Mouse (Mus musculus) forebrain, embryonic 11.5 days (tissue): ENCODE results near the gene Tnc. TPM values are rescaled to one million over a fixed set of nuclear protein-coding genes. Genes with fewer than 3 reads are reported as not detected.

Source experiments
- ATAC-seq: fragments of 200-750 bp; cut with Nextera tagmentation; replicated peaks from 2 replicates; pipeline ENCODE4 v1.8.0; 2017; ENCODE audit warnings: moderate TSS enrichment; ENCODE audit not compliant: low FRiP score
- DNase-seq: peaks from one replicate; pipeline ENCODE4 v3.0.0-alpha.2; 2017; ENCODE audit warnings: low spot score
- H3K27ac ChIP-seq: fragments of 300-500 bp; sonication (generic); 2 replicates; pipeline ENCODE4 v1.5.1; 2014; ENCODE audit warnings: low read depth, low read length
- H3K27me3 ChIP-seq: fragments of 300-500 bp; sonication (generic); 2 replicates; pipeline ENCODE4 v1.6.1; 2014; ENCODE audit warnings: mild to moderate bottlenecking, low read length, mixed read lengths; ENCODE audit not compliant: control insufficient read depth, insufficient read depth
- H3K36me3 ChIP-seq: fragments of 300-500 bp; sonication (generic); 2 replicates; pipeline ENCODE4 v1.6.1; 2014; ENCODE audit warnings: mild to moderate bottlenecking, low read length, moderate library complexity, mixed read lengths; ENCODE audit not compliant: control insufficient read depth, insufficient read depth
- H3K4me1 ChIP-seq: fragments of 300-500 bp; sonication (generic); replicated peaks from 2 replicates; pipeline ENCODE4 v1.6.1; 2014; ENCODE audit warnings: low read length, mixed read lengths; ENCODE audit not compliant: control insufficient read depth, insufficient read depth
- H3K4me2 ChIP-seq: fragments of 300-500 bp; sonication (generic); 2 replicates; pipeline ENCODE4 v1.6.1; 2014; ENCODE audit warnings: low read depth, mild to moderate bottlenecking, low read length, moderate library complexity, mixed read lengths; ENCODE audit not compliant: severe bottlenecking
- H3K4me3 ChIP-seq: fragments of 300-500 bp; sonication (generic); 2 replicates; pipeline ENCODE4 v1.5.1; 2014; ENCODE audit warnings: low read depth, low read length
- H3K9ac ChIP-seq: fragments of 300-500 bp; sonication (generic); 2 replicates; pipeline ENCODE4 v1.6.1; 2014; ENCODE audit warnings: low read length
- H3K9me3 ChIP-seq: fragments of 300-500 bp; sonication (generic); 2 replicates; pipeline ENCODE4 v1.6.1; 2016; ENCODE audit warnings: low read length, mixed read lengths; ENCODE audit not compliant: control insufficient read depth
- WGBS: fragments of 180-500 bp; shearing (Covaris S2); extraction: QIAGEN DNeasy Blood & Tissue Kit; methylation state at CpG from one replicate; pipeline ENCODE4 v1.1.7; 2014; 5-methylcytosine and 5-hydroxymethylcytosine counted together
- polyA plus RNA-seq: library from polyadenylated mRNA; unstranded; fragments of >200 nt; fragmentation: Nextera tagmentation; extraction: Ambion mirVana; gene quantifications from 2 replicates; pipeline ENCODE4 v1.2.1, GENCODE M21; 2014

Tnc gene
- polyA plus RNA-seq, 1 experiment from 2014 or later = 5.4 TPM

DNA sequence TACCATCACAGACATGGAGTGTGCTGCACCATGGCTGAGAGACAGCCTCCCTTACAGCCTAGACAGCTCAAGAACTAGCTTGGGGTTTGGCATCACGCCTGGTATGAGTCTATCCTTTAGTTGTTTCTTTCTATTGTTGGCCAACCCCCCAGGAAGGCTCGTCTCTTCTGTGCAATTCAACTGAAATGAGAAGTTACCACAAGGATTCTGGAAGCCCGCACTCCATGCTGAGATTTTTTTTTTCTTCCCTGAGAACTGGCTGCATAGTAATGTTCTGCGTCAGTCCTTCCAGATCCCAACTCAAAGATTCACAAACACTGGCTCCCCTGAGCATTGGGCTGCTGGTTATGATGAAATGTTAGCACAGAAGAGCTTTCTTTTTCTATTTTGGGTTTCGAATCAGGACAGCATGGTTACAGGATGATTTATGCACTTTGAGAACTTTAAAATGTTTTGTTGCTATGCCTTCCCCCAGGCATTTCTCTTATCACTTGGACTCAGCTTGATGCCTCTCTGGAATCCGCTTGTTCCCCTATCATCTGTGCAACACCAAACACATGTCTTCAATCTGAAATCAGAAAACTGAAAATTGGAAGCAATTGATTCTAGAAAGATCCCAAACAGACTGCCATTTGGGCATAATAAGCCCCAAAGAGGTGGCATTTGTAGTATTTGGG lies 29.7 kb upstream of the Tnc start:
- ATAC-seq (no peak), DNase-seq (no peak)
- H3K9ac ChIP-seq = no peak overlapping the region
- 79% methylated on average over 6 of the region's 6 CpGs for WGBS
- no peaks in the 10 kb centered on the region for H3K4me1 ChIP-seq
- H3K4me3 ChIP-seq = no peak overlapping the region
- no peaks in the 10 kb centered on the region for H3K27me3 ChIP-seq
- H3K9me3 ChIP-seq = no peaks in the 10 kb centered on the region
- no peaks in the 10 kb centered on the region for H3K36me3 ChIP-seq
- H3K4me2 ChIP-seq = no peak overlapping the region
- no peak overlapping the region for H3K27ac ChIP-seq

DNA sequence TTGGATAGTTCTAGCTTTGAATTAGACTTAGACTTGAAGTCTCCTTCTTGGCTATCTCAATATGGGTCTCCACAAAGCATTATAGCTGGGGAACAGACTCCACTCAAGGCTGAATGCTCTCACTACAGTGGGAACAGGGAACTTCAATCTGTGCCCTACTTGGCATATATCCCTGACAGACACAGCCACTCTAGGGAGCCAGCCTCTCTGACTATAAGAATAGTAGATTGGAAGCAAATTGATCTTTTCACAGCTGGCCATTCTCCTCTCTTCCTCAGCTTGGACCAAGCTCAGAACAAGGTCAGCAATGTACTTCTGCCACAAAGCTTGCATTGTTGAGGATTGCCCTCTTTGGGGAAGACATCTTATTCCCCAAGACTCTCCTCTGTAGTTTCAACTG lies 27.9 kb upstream of the Tnc start:
- Histone ChIP-seq H3K27ac (no peak overlapping the region), H3K4me2 (no peak overlapping the region), H3K36me3 (no peaks in the 10 kb centered on the region), H3K4me1 (no peaks in the 10 kb centered on the region), H3K27me3 (no peaks in the 10 kb centered on the region), H3K9ac (no peak overlapping the region), H3K9me3 (no peaks in the 10 kb centered on the region), H3K4me3 (no peak overlapping the region)
- DNase-seq (no peak), ATAC-seq (no peak)

DNA sequence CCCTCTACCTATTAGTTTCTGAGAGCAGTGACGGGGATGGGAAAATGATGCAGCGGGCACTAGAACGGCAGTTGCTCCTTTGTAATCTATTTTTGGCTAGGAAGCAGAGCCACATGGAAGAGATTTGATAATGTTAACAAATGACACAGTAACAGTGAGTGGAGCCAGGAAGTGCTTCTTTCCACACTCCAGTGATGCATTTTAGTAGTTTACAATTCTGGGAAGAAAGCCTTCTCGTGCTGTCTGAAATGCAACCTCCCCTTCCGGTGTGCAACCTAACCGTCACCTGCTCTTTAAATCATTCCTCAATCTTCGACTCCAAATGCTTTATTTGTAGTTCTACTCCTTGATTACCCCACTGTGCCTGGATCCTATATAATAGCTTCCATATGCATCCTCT lies 20.6 kb upstream of the Tnc start:
- Histone ChIP-seq H3K27ac (no peak overlapping the region), H3K9ac (no peak overlapping the region), H3K36me3 (no peaks in the 10 kb centered on the region), H3K4me1 (no peaks in the 10 kb centered on the region), H3K4me3 (no peak overlapping the region), H3K4me2 (no peak overlapping the region), H3K9me3 (no peaks in the 10 kb centered on the region), H3K27me3 (no peaks in the 10 kb centered on the region)
- WGBS = 88% methylated on average over 7 of the region's 7 CpGs
- DNase-seq = no peak
- ATAC-seq = no peak

DNA sequence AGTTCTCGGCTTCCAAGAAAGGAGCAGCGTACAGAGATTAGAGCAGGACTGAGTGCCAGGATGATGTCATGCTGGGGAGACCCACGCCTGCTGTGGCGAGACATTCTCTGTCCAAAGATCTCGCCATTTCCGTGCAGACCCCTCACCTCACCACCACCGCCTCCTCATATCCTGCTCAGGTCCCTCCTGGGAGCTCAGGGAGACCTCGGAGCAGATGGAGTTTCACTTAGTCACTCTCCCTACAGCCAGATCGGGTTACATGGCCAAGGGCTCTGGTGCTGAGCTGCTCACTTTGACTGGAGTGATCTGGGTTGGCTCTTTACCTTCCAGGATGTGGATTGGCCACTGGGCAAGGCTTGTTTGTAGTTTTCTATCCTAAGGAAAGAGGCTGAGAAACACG lies 18.5 kb upstream of the Tnc start:
- no peaks in the 10 kb centered on the region for H3K27me3 ChIP-seq
- H3K36me3 ChIP-seq = no peaks in the 10 kb centered on the region
- no peaks in the 10 kb centered on the region for H3K9me3 ChIP-seq
- H3K27ac ChIP-seq = no peak overlapping the region
- WGBS = 54% methylated on average over 10 of the region's 10 CpGs
- ATAC-seq (peak; percentile 27; the same call in 1 of the 2 replicates), DNase-seq (no peak)
- H3K4me1 ChIP-seq = no peaks in the 10 kb centered on the region
- no peak overlapping the region for H3K4me2 ChIP-seq
- no peak overlapping the region for H3K4me3 ChIP-seq
- no peak overlapping the region for H3K9ac ChIP-seq

DNA sequence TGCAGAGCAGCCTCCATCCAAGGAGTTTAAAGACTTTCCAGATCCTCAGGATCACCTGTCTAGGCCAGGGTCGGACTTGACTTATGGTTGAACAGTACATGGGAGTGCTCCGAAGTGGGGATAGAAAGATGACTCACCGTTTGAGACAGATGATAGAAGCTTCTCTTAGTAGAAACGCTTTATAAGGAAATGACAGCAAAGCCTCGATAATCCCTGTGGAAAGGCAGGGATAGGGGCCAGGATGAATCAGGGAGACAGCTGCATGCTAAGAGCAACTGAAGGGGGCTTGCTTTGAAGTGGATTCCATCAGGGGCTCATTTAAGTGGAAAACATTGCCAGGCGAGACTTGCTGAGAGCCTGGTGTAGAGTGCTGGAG lies 12.0 kb upstream of the Tnc start:
- no peaks in the 10 kb centered on the region for H3K9me3 ChIP-seq
- no peak overlapping the region for H3K4me3 ChIP-seq
- no peak for ATAC-seq
- DNase-seq = no peak
- H3K27ac ChIP-seq = no peak overlapping the region
- H3K9ac ChIP-seq = no peak overlapping the region
- no peak overlapping the region for H3K4me2 ChIP-seq
- H3K36me3 ChIP-seq = no peaks in the 10 kb centered on the region
- WGBS = 66% methylated on average over 6 of the region's 6 CpGs
- H3K4me1 ChIP-seq = no peaks in the 10 kb centered on the region
- H3K27me3 ChIP-seq = no peaks in the 10 kb centered on the region

DNA sequence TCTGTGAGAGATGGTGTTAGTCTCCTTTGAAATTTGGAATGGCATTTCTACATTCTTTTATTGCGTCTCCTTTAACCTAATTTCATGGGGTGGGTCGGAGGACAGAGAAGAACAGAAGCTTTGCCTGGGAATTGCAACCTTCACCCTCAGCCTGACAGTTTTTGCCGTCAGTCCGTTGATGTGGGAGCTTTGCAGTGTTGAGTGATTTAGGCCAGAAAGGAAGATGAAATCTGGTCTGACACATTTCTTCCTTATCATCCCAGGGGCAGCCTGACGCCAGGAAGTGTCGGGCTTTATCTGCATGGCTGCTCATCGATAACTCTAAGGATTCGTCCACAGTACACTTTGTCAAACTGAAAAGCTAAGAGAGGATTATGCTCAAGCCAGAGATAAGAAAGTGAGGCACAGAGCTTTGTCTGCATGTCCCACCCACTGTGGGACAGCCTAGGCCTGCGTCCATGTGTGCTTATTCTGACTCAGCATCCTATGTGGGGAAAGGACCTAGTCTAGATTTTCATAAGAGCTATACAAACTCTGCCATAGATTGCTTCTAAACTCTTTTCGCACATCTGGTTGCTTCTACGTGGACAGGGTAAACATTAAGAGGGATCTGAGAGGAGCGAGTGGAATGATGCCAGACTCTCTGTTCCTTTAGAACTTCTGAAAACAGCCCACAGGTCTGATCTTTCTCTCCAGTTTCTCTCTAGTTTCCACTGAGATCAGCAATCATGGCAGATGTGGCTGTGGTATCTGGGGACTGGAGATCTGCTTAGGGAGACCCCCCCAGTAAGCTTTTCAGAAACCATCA lies 11.4 kb upstream of the Tnc start:
- no peak for ATAC-seq
- H3K27ac ChIP-seq = no peak overlapping the region
- WGBS = 59% methylated on average over 12 of the region's 12 CpGs

DNA sequence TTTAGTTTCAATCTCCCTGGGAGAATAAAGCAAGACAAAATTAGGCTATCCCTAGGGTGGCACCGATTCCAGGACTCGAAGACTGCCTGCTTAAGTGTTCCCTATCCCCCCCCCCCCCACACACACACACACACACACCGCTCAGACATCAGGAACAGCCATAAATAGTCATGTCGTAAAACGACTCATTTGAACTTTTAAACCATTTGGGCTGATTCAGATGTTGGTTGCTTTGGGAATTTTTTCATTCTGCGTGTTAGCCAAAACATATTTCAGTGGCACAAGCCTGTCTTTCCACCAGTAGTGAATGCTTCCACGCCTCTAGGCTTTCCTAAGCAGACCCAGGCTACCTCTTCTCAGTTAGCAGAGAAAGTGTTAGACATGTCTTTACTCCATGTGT lies 1.4 kb upstream of the Tnc start:
- H3K9me3 ChIP-seq = no peaks in the 10 kb centered on the region
- peaks cover 8% of the 10 kb centered on the region; the same call in 1 of the 2 replicates for H3K27me3 ChIP-seq
- no peak overlapping the region for H3K9ac ChIP-seq
- H3K4me2 ChIP-seq = no peak overlapping the region
- no peak for ATAC-seq
- H3K36me3 ChIP-seq = no peaks in the 10 kb centered on the region
- H3K4me1 ChIP-seq = no peaks in the 10 kb centered on the region
- 83% methylated on average over 7 of the region's 7 CpGs for WGBS
- no peak for DNase-seq
- H3K27ac ChIP-seq = no peak overlapping the region
- no peak overlapping the region for H3K4me3 ChIP-seq

More for the DNA sequence above, 11.4 kb upstream of the Tnc start:
- no peak for DNase-seq
- H3K4me1 ChIP-seq = no peaks in the 10 kb centered on the region
- H3K27me3 ChIP-seq = no peaks in the 10 kb centered on the region
- no peak overlapping the region for H3K4me2 ChIP-seq
- no peak overlapping the region for H3K4me3 ChIP-seq
- H3K36me3 ChIP-seq = no peaks in the 10 kb centered on the region
- H3K9me3 ChIP-seq = no peaks in the 10 kb centered on the region
- no peak overlapping the region for H3K9ac ChIP-seq

DNA sequence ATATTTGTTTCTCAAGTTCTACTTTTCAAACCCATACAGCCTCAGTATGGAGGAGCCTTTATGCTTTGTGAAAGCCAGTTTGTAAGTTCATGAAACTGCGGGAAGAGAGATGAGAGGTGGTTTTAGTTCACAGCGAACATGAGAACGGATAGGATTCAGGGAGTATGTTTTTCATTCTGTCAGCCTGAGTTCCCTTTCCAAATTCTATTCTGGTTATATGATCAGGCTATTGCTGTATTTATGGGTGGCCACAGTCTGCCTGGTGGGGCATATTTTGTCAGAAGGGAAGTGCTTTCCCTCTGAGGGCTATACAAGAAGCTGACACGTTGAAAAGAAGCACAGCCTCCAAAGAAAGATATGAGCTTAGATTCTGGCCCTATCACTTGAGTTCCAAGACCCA lies 2.9 kb downstream of the Tnc start:
- no peak for ATAC-seq
- 87% methylated on average over 4 of the region's 4 CpGs for WGBS
- Histone ChIP-seq H3K9me3 (no peaks in the 10 kb centered on the region), H3K36me3 (no peaks in the 10 kb centered on the region), H3K9ac (no peak overlapping the region), H3K27me3 (peaks cover 8% of the 10 kb centered on the region; the same call in 1 of the 2 replicates), H3K4me3 (no peak overlapping the region), H3K4me1 (no peaks in the 10 kb centered on the region), H3K27ac (no peak overlapping the region), H3K4me2 (no peak overlapping the region)
- DNase-seq = no peak

DNA sequence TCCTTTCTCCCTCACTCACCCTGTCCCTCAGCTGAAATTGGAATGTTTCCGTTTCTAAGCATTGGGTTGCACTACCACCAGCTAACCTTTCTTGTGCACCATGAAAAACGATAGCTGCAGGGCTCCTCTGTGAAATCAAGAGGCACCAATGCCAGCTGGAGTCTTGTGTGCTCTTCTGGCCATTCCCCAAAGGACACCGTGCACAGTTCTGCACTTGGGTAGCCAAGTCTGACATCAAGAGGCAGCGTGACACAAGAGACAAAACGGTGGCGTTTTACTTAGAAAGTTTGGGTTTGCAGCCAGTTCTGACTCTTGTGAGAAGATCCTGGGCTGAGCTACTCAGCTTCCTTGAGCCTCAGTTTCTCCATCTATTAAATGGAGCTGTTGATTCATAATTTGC lies 3.4 kb downstream of the Tnc start:
- H3K9me3 ChIP-seq = no peaks in the 10 kb centered on the region
- no peaks in the 10 kb centered on the region for H3K36me3 ChIP-seq
- no peak overlapping the region for H3K4me3 ChIP-seq
- DNase-seq (no peak), ATAC-seq (no peak)
- H3K9ac ChIP-seq = no peak overlapping the region
- WGBS = 82% methylated on average over 6 of the region's 6 CpGs
- H3K27ac ChIP-seq = no peak overlapping the region
- no peak overlapping the region for H3K4me2 ChIP-seq
- H3K27me3 ChIP-seq = peaks cover 8% of the 10 kb centered on the region; the same call in 1 of the 2 replicates
- H3K4me1 ChIP-seq = no peaks in the 10 kb centered on the region
